Mouse (Mus musculus) kidney, adult 8-10 months (tissue): ENCODE results near the gene Cmtr2.
A peak's percentile ranks its signal among the peaks of the same experiment; 100 is the strongest.

Experiments used
- DNase-seq, 2 experiments: peaks; one replicate each; pipeline ENCODE4 v3.0.0; 2022

The Cmtr2 gene

GRCm38 (mm10) chr8:110265796-110266305 lies 50.4 kb downstream of the Cmtr2 start:
- no peak for DNase-seq

DNA sequence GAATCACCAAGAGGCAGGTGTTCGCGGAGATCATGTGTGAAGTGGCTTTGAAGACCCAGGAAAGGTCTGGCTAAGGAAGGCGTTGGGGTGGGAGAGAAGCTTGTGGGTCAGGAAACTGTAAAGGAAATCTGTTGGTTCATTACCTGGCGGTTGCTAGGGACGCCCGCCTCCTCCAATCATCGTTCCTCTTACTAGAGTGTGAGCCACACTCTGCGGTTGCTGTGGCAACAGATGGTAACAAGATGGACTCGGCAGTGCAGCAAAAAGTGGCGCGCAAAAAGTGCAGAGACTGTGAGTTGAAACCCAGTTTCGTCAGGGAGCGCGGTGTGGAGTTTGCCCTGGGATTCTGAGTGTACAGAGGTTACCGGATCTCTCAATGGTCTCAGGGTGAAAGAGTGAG lies 51.3 kb downstream of the Cmtr2 start, which contains the start of gene Hydin:
Hydin (plus strand) TSS at position 237 of the 400 bp plus-strand sequence.
- peak; percentile 57 to 69 for DNase-seq

- no peak for DNase-seq
Observed at GRCm38 (mm10) chr8:110267268-110267667, 51.8 kb downstream of the Cmtr2 start.

DNA sequence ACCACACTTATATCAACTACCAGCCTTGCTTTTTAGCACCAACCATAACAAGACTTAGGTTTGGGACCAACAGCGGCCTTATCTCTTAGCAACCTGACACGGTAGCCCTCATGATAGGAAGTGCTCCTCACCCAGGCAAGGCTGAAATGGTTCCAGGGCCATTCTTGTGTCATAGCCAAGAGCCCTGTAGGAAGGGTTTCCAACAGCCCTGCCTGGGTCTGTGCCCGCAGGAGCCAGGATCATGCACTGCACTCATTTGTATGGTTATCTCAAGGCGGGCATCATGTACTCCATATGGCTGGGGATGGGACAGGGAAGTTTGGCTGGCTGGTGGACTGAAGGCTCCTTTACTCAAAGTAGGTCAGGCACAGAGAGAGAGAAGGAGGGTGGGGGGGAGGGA lies 55.2 kb downstream of the Cmtr2 start:
- DNase-seq: no peak

- DNase-seq: no peak
Observed at GRCm38 (mm10) chr8:110273394-110273793, 57.9 kb downstream of the Cmtr2 start.
